Mouse (Mus musculus): ENCODE results near the gene Tead1. TPM values are rescaled to one million over a fixed set of nuclear protein-coding genes. Genes with fewer than 3 reads are reported as not detected.

Tead1 gene
- polyA plus RNA-seq, 1 experiment: 210 TPM

- no peaks in the 10 kb centered on the region for H3K9me3 ChIP-seq (replicated peaks; ENCODE audit: control insufficient read depth, insufficient read depth, low read length, poor library complexity, severe bottlenecking)
- H3K27ac ChIP-seq (ENCODE audit: insufficient read depth, low read length): no peak overlapping the region
- no peaks in the 10 kb centered on the region for H3K27me3 ChIP-seq (ENCODE audit: control insufficient read depth, insufficient read depth, low read length, poor library complexity, severe bottlenecking)
- H3K4me3 ChIP-seq (ENCODE audit: low read depth, low read length): peak overlapping the region; percentile 56
- H3K9ac ChIP-seq (ENCODE audit: low read depth, poor library complexity, severe bottlenecking): 0 out of 2 replicates have a peak overlapping the region, but pooled peaks have one; percentile 18
- TF ChIP-seq POLR2A (IDR thresholded peaks at IDR 0.05; ENCODE audit: insufficient read depth, low read length): no peak
- TF ChIP-seq EP300 (IDR thresholded peaks at IDR 0.05; ENCODE audit: insufficient read depth, low read depth, low read length): no peak
- no peak for TF ChIP-seq CTCF (IDR thresholded peaks at IDR 0.05; ENCODE audit: low read depth, low read length)
- peaks cover 15% of the 10 kb centered on the region for H3K4me1 ChIP-seq (ENCODE audit: control insufficient read depth, insufficient read depth, low read length)
- H3K36me3 ChIP-seq (ENCODE audit: control insufficient read depth, insufficient read depth, low read length, poor library complexity, severe bottlenecking): no peaks in the 10 kb centered on the region
Measured at GRCm38 (mm10) chr7:112693566-112693965, 14.4 kb downstream of the Tead1 start.

- Histone ChIP-seq H3K27ac (ENCODE audit: insufficient read depth, low read length) (peak overlapping the region; percentile 41), H3K4me3 (ENCODE audit: low read depth, low read length) (no peak overlapping the region), H3K9me3 (replicated peaks; ENCODE audit: control insufficient read depth, insufficient read depth, low read length, poor library complexity, severe bottlenecking) (no peaks in the 10 kb centered on the region), H3K36me3 (ENCODE audit: control insufficient read depth, insufficient read depth, low read length, poor library complexity, severe bottlenecking) (no peaks in the 10 kb centered on the region), H3K9ac (ENCODE audit: low read depth, poor library complexity, severe bottlenecking) (peak overlapping the region; percentile 24; the same call in 1 of the 2 replicates), H3K27me3 (ENCODE audit: control insufficient read depth, insufficient read depth, low read length, poor library complexity, severe bottlenecking) (no peaks in the 10 kb centered on the region), H3K4me1 (ENCODE audit: control insufficient read depth, insufficient read depth, low read length) (peaks cover 13% of the 10 kb centered on the region)
- TF ChIP-seq POLR2A (IDR thresholded peaks at IDR 0.05; ENCODE audit: insufficient read depth, low read length): no peak
- no peak for TF ChIP-seq CTCF (IDR thresholded peaks at IDR 0.05; ENCODE audit: low read depth, low read length)
- TF ChIP-seq EP300 (IDR thresholded peaks at IDR 0.05; ENCODE audit: insufficient read depth, low read depth, low read length): no peak
Measured at GRCm38 (mm10) chr7:112696777-112697161, 17.7 kb downstream of the Tead1 start.

DNA sequence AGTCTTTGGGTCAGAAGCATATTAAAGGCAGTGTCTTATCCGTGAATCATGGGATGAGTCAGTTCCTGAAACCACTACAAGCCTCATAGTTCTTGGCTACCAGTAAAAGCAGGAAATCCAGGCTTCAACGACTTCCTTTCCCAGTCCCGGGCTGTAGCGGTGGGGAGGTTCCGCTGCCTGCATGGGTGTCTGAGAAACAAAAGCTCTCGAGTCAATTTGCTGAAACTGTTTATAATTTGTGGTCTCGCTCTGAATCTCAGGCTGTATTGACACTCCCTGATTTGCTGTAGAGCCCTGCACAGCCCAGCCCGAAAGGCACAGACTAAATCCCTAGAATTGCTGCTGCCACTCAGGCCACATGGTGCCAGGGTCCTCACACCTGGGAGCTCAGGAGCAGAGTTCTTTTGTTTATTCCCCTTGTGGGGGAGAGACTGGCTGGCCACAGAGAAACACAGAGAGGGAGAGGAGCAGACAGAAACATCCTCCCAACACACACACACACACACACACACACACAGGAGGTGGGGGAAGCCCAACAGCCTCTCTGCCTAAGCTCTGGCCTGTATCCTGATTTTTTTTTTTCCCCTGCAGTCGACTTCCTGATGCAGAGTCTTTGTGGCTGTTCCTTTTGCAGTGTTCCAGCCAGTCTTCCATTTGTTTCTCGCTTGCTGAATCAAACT is 18.2 kb downstream of the Tead1 start:
- peaks cover 13% of the 10 kb centered on the region for H3K4me1 ChIP-seq (ENCODE audit: control insufficient read depth, insufficient read depth, low read length)
- peak overlapping the region; percentile 24; the same call in 1 of the 2 replicates for H3K9ac ChIP-seq (ENCODE audit: low read depth, poor library complexity, severe bottlenecking)
- H3K9me3 ChIP-seq (replicated peaks; ENCODE audit: control insufficient read depth, insufficient read depth, low read length, poor library complexity, severe bottlenecking): no peaks in the 10 kb centered on the region

GRCm38 (mm10) chr7:112700082-112700481 is 21.0 kb downstream of the Tead1 start:
- H3K27me3 ChIP-seq (ENCODE audit: control insufficient read depth, insufficient read depth, low read length, poor library complexity, severe bottlenecking): no peaks in the 10 kb centered on the region
- H3K27ac ChIP-seq (ENCODE audit: insufficient read depth, low read length): 0 out of 2 replicates have a peak overlapping the region, but pooled peaks have one; percentile 20
- H3K4me1 ChIP-seq (ENCODE audit: control insufficient read depth, insufficient read depth, low read length): peaks cover 7% of the 10 kb centered on the region
- H3K4me3 ChIP-seq (ENCODE audit: low read depth, low read length): no peak overlapping the region
- TF ChIP-seq POLR2A (IDR thresholded peaks at IDR 0.05; ENCODE audit: insufficient read depth, low read length) (no peak), CTCF (IDR thresholded peaks at IDR 0.05; ENCODE audit: low read depth, low read length) (no peak), EP300 (IDR thresholded peaks at IDR 0.05; ENCODE audit: insufficient read depth, low read depth, low read length) (peak; percentile 74; the same call in 1 of the 2 replicates)
- no peak overlapping the region for H3K9ac ChIP-seq (ENCODE audit: low read depth, poor library complexity, severe bottlenecking)
- no peaks in the 10 kb centered on the region for H3K9me3 ChIP-seq (replicated peaks; ENCODE audit: control insufficient read depth, insufficient read depth, low read length, poor library complexity, severe bottlenecking)
- peaks cover 2% of the 10 kb centered on the region; the same call in 1 of the 2 replicates for H3K36me3 ChIP-seq (ENCODE audit: control insufficient read depth, insufficient read depth, low read length, poor library complexity, severe bottlenecking)

More for the DNA sequence above, 18.2 kb downstream of the Tead1 start:
- H3K4me3 ChIP-seq (ENCODE audit: low read depth, low read length): no peak overlapping the region
- peak overlapping the region; percentile 41 for H3K27ac ChIP-seq (ENCODE audit: insufficient read depth, low read length)
- TF ChIP-seq POLR2A (IDR thresholded peaks at IDR 0.05; ENCODE audit: insufficient read depth, low read length): no peak
- no peak for TF ChIP-seq CTCF (IDR thresholded peaks at IDR 0.05; ENCODE audit: low read depth, low read length)
- TF ChIP-seq EP300 (IDR thresholded peaks at IDR 0.05; ENCODE audit: insufficient read depth, low read depth, low read length): no peak
- no peaks in the 10 kb centered on the region for H3K27me3 ChIP-seq (ENCODE audit: control insufficient read depth, insufficient read depth, low read length, poor library complexity, severe bottlenecking)
- no peaks in the 10 kb centered on the region for H3K36me3 ChIP-seq (ENCODE audit: control insufficient read depth, insufficient read depth, low read length, poor library complexity, severe bottlenecking)

DNA sequence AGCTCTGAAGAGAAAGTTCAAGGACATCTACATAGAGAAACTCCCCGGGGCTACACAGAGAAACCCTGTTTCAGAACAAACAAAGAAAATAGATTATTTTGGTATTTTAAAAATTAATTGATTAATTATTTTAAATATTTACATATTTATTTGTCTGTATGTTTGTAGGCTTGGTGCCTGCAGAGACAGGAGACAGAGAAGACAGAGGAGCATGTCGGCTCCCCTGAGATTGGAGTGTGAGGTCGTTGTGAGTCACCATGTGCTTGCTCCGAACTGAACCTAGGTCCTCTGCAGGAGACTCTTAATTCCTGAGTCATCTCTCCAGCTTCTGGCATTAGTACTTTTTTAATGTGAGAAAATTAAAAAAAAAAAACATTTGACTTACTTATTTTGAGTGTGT is 24.2 kb downstream of the Tead1 start:
- Histone ChIP-seq H3K9ac (ENCODE audit: low read depth, poor library complexity, severe bottlenecking) (no peak overlapping the region), H3K27me3 (ENCODE audit: control insufficient read depth, insufficient read depth, low read length, poor library complexity, severe bottlenecking) (no peaks in the 10 kb centered on the region), H3K4me3 (ENCODE audit: low read depth, low read length) (no peak overlapping the region), H3K4me1 (ENCODE audit: control insufficient read depth, insufficient read depth, low read length) (peaks cover 6% of the 10 kb centered on the region), H3K36me3 (ENCODE audit: control insufficient read depth, insufficient read depth, low read length, poor library complexity, severe bottlenecking) (peaks cover 2% of the 10 kb centered on the region; the same call in 1 of the 2 replicates), H3K27ac (ENCODE audit: insufficient read depth, low read length) (no peak overlapping the region), H3K9me3 (replicated peaks; ENCODE audit: control insufficient read depth, insufficient read depth, low read length, poor library complexity, severe bottlenecking) (no peaks in the 10 kb centered on the region)
- TF ChIP-seq EP300 (IDR thresholded peaks at IDR 0.05; ENCODE audit: insufficient read depth, low read depth, low read length) (no peak), CTCF (IDR thresholded peaks at IDR 0.05; ENCODE audit: low read depth, low read length) (no peak), POLR2A (IDR thresholded peaks at IDR 0.05; ENCODE audit: insufficient read depth, low read length) (no peak)

GRCm38 (mm10) chr7:112705870-112706269 is 26.8 kb downstream of the Tead1 start:
- TF ChIP-seq CTCF (IDR thresholded peaks at IDR 0.05; ENCODE audit: low read depth, low read length) (no peak), EP300 (IDR thresholded peaks at IDR 0.05; ENCODE audit: insufficient read depth, low read depth, low read length) (no peak), POLR2A (IDR thresholded peaks at IDR 0.05; ENCODE audit: insufficient read depth, low read length) (no peak)

More at GRCm38 (mm10) chr7:112705870-112706269, 26.8 kb downstream of the Tead1 start:
- Histone ChIP-seq H3K9ac (ENCODE audit: low read depth, poor library complexity, severe bottlenecking) (no peak overlapping the region), H3K9me3 (replicated peaks; ENCODE audit: control insufficient read depth, insufficient read depth, low read length, poor library complexity, severe bottlenecking) (no peaks in the 10 kb centered on the region), H3K4me3 (ENCODE audit: low read depth, low read length) (no peak overlapping the region), H3K4me1 (ENCODE audit: control insufficient read depth, insufficient read depth, low read length) (peaks cover 8% of the 10 kb centered on the region), H3K27me3 (ENCODE audit: control insufficient read depth, insufficient read depth, low read length, poor library complexity, severe bottlenecking) (no peaks in the 10 kb centered on the region), H3K27ac (ENCODE audit: insufficient read depth, low read length) (no peak overlapping the region), H3K36me3 (ENCODE audit: control insufficient read depth, insufficient read depth, low read length, poor library complexity, severe bottlenecking) (peaks cover 2% of the 10 kb centered on the region; the same call in 1 of the 2 replicates)
